Mouse (Mus musculus) MEL (cell line): ENCODE measurements around the gene Pde6d. TPM values are rescaled to one million over a fixed set of nuclear protein-coding genes. Genes with fewer than 3 reads are reported as not detected.

Experiments
- DNase-seq: peaks from one replicate; pipeline ENCODE4 v3.0.0; 2011; ENCODE audit warnings: low read depth, low spot score
- H3K27ac ChIP-seq: 2 replicates; pipeline ENCODE4 v1.5.1; 2012; ENCODE audit warnings: low read depth, mild to moderate bottlenecking, control low read depth, low read length, moderate library complexity; ENCODE audit not compliant: control insufficient read depth
- H3K27me3 ChIP-seq, 2 experiments: fragments of 150-350 bp in 1 of 2; sonication (generic) in 1 of 2; 2 replicates each; pipeline ENCODE4 v1.6.1; 2012; ENCODE audit warnings: low read length in 2 of 2, mild to moderate bottlenecking in 2 of 2, improper control_type of control experiment in 1 of 2, moderate library complexity in 1 of 2; ENCODE audit not compliant: insufficient read depth in 2 of 2, control insufficient read depth in 1 of 2
- H3K36me3 ChIP-seq, 2 experiments: 2 replicates each; pipeline ENCODE4 v1.6.1; 2012 to 2014; ENCODE audit warnings: low read length in 2 of 2, improper control_type of control experiment in 1 of 2, inconsistent platforms in 1 of 2, mild to moderate bottlenecking in 1 of 2; ENCODE audit not compliant: insufficient read depth in 2 of 2, control insufficient read depth in 1 of 2
- H3K4me1 ChIP-seq, 2 experiments: fragments of 150-350 bp in 1 of 2; sonication (generic) in 1 of 2; 2 replicates each; pipeline ENCODE4 v1.6.1; 2012; ENCODE audit warnings: low read length in 2 of 2, improper control_type of control experiment in 1 of 2, mild to moderate bottlenecking in 1 of 2; ENCODE audit not compliant: insufficient read depth in 2 of 2, control insufficient read depth in 1 of 2
- H3K4me3 ChIP-seq, 2 experiments: fragments of 150-350 bp in 1 of 2; sonication (generic) in 1 of 2; 2 replicates each; pipeline ENCODE4 v1.5.1; 2012; ENCODE audit warnings: low read depth in 2 of 2, low read length in 2 of 2, mild to moderate bottlenecking in 2 of 2, moderate library complexity in 2 of 2, control low read depth in 1 of 2, improper control_type of control experiment in 1 of 2; ENCODE audit not compliant: control insufficient read depth in 1 of 2, insufficient read depth in 1 of 2
- H3K79me2 ChIP-seq: 2 replicates; pipeline ENCODE4 v1.6.1; 2012; ENCODE audit warnings: mild to moderate bottlenecking, low read length, moderate library complexity; ENCODE audit not compliant: control insufficient read depth, poor library complexity, insufficient read depth
- H3K9ac ChIP-seq: 2 replicates; pipeline ENCODE4 v1.6.1; 2012; ENCODE audit warnings: low read depth, mild to moderate bottlenecking, control low read depth, low read length, moderate library complexity; ENCODE audit not compliant: control insufficient read depth, poor library complexity, severe bottlenecking
- H3K9me3 ChIP-seq: fragments of 150-350 bp; sonication (generic); replicated peaks from 2 replicates; pipeline ENCODE4 v1.6.1; 2012; ENCODE audit warnings: mild to moderate bottlenecking, low read length, improper control_type of control experiment, moderate library complexity; ENCODE audit not compliant: insufficient read depth
- BHLHE40 ChIP-seq: IDR thresholded peaks from 2 replicates; pipeline ENCODE4 v1.6.1; 2012; ENCODE audit warnings: low read depth, mild to moderate bottlenecking, inconsistent platforms, low read length, improper control_type of control experiment, borderline replicate concordance
- CHD1 ChIP-seq: IDR thresholded peaks from 2 replicates; pipeline ENCODE4 v1.6.1; 2012; ENCODE audit warnings: low read depth, mild to moderate bottlenecking, inconsistent platforms, low read length, improper control_type of control experiment
- CHD2 ChIP-seq: IDR thresholded peaks from 2 replicates; pipeline ENCODE4 v1.6.1; 2011; ENCODE audit warnings: low read length, improper control_type of control experiment
- CTCF ChIP-seq, 3 experiments: IDR thresholded peaks in 2 of 3; conservative IDR thresholded peaks in 1 of 3; 2 replicates each; pipeline ENCODE4 v1.5.1; 2011 to 2012; ENCODE audit warnings: low read length in 3 of 3, low read depth in 2 of 3, mild to moderate bottlenecking in 2 of 3, improper control_type of control experiment in 1 of 3, inconsistent platforms in 1 of 3, mixed read lengths in 1 of 3, moderate library complexity in 1 of 3; ENCODE audit not compliant: control insufficient read depth in 1 of 3, insufficient read depth in 1 of 3, poor library complexity in 1 of 3, severe bottlenecking in 1 of 3
- E2F4 ChIP-seq: IDR thresholded peaks from 2 replicates; pipeline ENCODE4 v1.6.1; 2011; ENCODE audit warnings: low read depth, low read length, improper control_type of control experiment, borderline replicate concordance
- ELF1 ChIP-seq: IDR thresholded peaks from 2 replicates; pipeline ENCODE4 v1.6.1; 2014; ENCODE audit warnings: low read depth, mild to moderate bottlenecking, inconsistent platforms, low read length, improper control_type of control experiment, moderate library complexity
- ETS1 ChIP-seq: IDR thresholded peaks from 2 replicates; pipeline ENCODE4 v1.6.1; 2012; ENCODE audit warnings: low read depth, mild to moderate bottlenecking, inconsistent platforms, low read length, improper control_type of control experiment, moderate library complexity
- GABPA ChIP-seq: IDR thresholded peaks from 2 replicates; pipeline ENCODE4 v1.6.1; 2012; ENCODE audit warnings: low read depth, mild to moderate bottlenecking, inconsistent platforms, low read length, improper control_type of control experiment, moderate library complexity
- GATA1 ChIP-seq: IDR thresholded peaks from 2 replicates; pipeline ENCODE4 v1.6.1; 2011; ENCODE audit warnings: low read depth, low read length, improper control_type of control experiment
- HCFC1 ChIP-seq: IDR thresholded peaks from 2 replicates; pipeline ENCODE4 v1.6.1; 2012; ENCODE audit warnings: low read depth, mild to moderate bottlenecking, inconsistent platforms, low read length, improper control_type of control experiment, moderate library complexity
- JUND ChIP-seq: IDR thresholded peaks from 2 replicates; pipeline ENCODE4 v1.6.1; 2011; ENCODE audit warnings: low read depth, mild to moderate bottlenecking, improper control_type of control experiment, low read length
- KAT2A ChIP-seq: conservative IDR thresholded peaks from 2 replicates; pipeline ENCODE4 v1.6.1; 2012; ENCODE audit warnings: low read depth, low read length, improper control_type of control experiment, inconsistent platforms
- MAFK ChIP-seq: IDR thresholded peaks from 2 replicates; pipeline ENCODE4 v1.6.1; 2011; ENCODE audit warnings: low read depth, mild to moderate bottlenecking, low read length, improper control_type of control experiment, borderline replicate concordance
- MAX ChIP-seq: IDR thresholded peaks from 2 replicates; pipeline ENCODE4 v1.6.1; 2011; ENCODE audit warnings: low read length, improper control_type of control experiment
- MAZ ChIP-seq: IDR thresholded peaks from 2 replicates; pipeline ENCODE4 v1.6.1; 2012; ENCODE audit warnings: low read depth, mild to moderate bottlenecking, inconsistent platforms, low read length, improper control_type of control experiment
- MEF2A ChIP-seq: IDR thresholded peaks from 2 replicates; pipeline ENCODE4 v1.6.1; 2014; ENCODE audit warnings: low read depth, mild to moderate bottlenecking, inconsistent platforms, low read length, improper control_type of control experiment; ENCODE audit not compliant: poor library complexity, insufficient replicate concordance, severe bottlenecking; ENCODE audit errors: extremely low read depth
- MXI1 ChIP-seq: IDR thresholded peaks from 2 replicates; pipeline ENCODE4 v1.6.1; 2011; ENCODE audit warnings: mild to moderate bottlenecking, low read depth, low read length, improper control_type of control experiment
- NELFE ChIP-seq: IDR thresholded peaks from 2 replicates; pipeline ENCODE4 v1.6.1; 2011; ENCODE audit warnings: low read depth, low read length, improper control_type of control experiment
- NRF1 ChIP-seq: IDR thresholded peaks from 2 replicates; pipeline ENCODE4 v1.6.1; 2014; ENCODE audit warnings: low read depth, mild to moderate bottlenecking, inconsistent platforms, low read length, improper control_type of control experiment, moderate library complexity; ENCODE audit not compliant: poor library complexity, insufficient read depth, severe bottlenecking
- POLR2A ChIP-seq, 2 experiments: IDR thresholded peaks; 2 replicates each; pipeline ENCODE4 v1.6.1; 2011 to 2012; ENCODE audit warnings: low read length in 2 of 2, mild to moderate bottlenecking in 2 of 2, control low read depth in 1 of 2, improper control_type of control experiment in 1 of 2, low read depth in 1 of 2, moderate library complexity in 1 of 2; ENCODE audit not compliant: control insufficient read depth in 1 of 2, insufficient read depth in 1 of 2, poor library complexity in 1 of 2
- POLR2AphosphoS2 ChIP-seq: IDR thresholded peaks from 2 replicates; pipeline ENCODE4 v1.6.1; 2011; ENCODE audit warnings: low read length, improper control_type of control experiment
- POLR2AphosphoS5 ChIP-seq: IDR thresholded peaks from 2 replicates; pipeline ENCODE4 v1.6.1; 2012; ENCODE audit warnings: low read depth, borderline replicate concordance, mild to moderate bottlenecking, inconsistent platforms, low read length, moderate library complexity, mixed read lengths
- RAD21 ChIP-seq: IDR thresholded peaks from 2 replicates; pipeline ENCODE4 v1.6.1; 2011; ENCODE audit warnings: mild to moderate bottlenecking, low read depth, low read length, improper control_type of control experiment
- RCOR1 ChIP-seq: IDR thresholded peaks from 2 replicates; pipeline ENCODE4 v1.6.1; 2012; ENCODE audit warnings: low read depth, mild to moderate bottlenecking, inconsistent platforms, low read length, improper control_type of control experiment
- SIN3A ChIP-seq: IDR thresholded peaks from 2 replicates; pipeline ENCODE4 v1.6.1; 2012; ENCODE audit warnings: low read length, improper control_type of control experiment, inconsistent platforms
- SMC3 ChIP-seq: IDR thresholded peaks from 2 replicates; pipeline ENCODE4 v1.6.1; 2011; ENCODE audit warnings: low read depth, low read length, improper control_type of control experiment
- TAL1 ChIP-seq: IDR thresholded peaks from 2 replicates; pipeline ENCODE4 v1.6.1; 2012; ENCODE audit warnings: mild to moderate bottlenecking, inconsistent platforms, low read length, moderate library complexity, mixed read lengths
- TBP ChIP-seq: IDR thresholded peaks from 2 replicates; pipeline ENCODE4 v1.8.0; 2011; ENCODE audit warnings: low read depth, low read length, improper control_type of control experiment
- TCF12 ChIP-seq: IDR thresholded peaks from 2 replicates; pipeline ENCODE4 v1.6.1; 2014; ENCODE audit warnings: low read depth, mild to moderate bottlenecking, inconsistent platforms, low read length, improper control_type of control experiment, moderate library complexity
- UBTF ChIP-seq: IDR thresholded peaks from 2 replicates; pipeline ENCODE4 v1.6.1; 2012; ENCODE audit warnings: low read depth, mild to moderate bottlenecking, inconsistent platforms, low read length, improper control_type of control experiment, moderate library complexity, borderline replicate concordance; ENCODE audit not compliant: insufficient read depth
- USF1 ChIP-seq: IDR thresholded peaks from 2 replicates; pipeline ENCODE4 v1.6.1; 2014; ENCODE audit warnings: low read depth, mild to moderate bottlenecking, inconsistent platforms, low read length, improper control_type of control experiment, moderate library complexity
- USF2 ChIP-seq, 2 experiments: IDR thresholded peaks; 2 replicates each; pipeline ENCODE4 v1.6.1; 2011 to 2012; ENCODE audit warnings: improper control_type of control experiment in 2 of 2, low read length in 2 of 2, borderline replicate concordance in 1 of 2, inconsistent platforms in 1 of 2, low read depth in 1 of 2, mild to moderate bottlenecking in 1 of 2; ENCODE audit not compliant: insufficient read depth in 1 of 2
- ZC3H11A ChIP-seq: IDR thresholded peaks from 2 replicates; pipeline ENCODE4 v1.6.1; 2012; ENCODE audit warnings: low read depth, mild to moderate bottlenecking, inconsistent platforms, low read length, improper control_type of control experiment
- ZKSCAN1 ChIP-seq: IDR thresholded peaks from 2 replicates; pipeline ENCODE4 v1.6.1; 2012; ENCODE audit warnings: low read depth, mild to moderate bottlenecking, inconsistent platforms, low read length, improper control_type of control experiment, moderate library complexity
- ZMIZ1 ChIP-seq: IDR thresholded peaks from 2 replicates; pipeline ENCODE4 v1.6.1; 2012; ENCODE audit warnings: low read depth, mild to moderate bottlenecking, inconsistent platforms, low read length, improper control_type of control experiment, moderate library complexity
- ZNF384 ChIP-seq: IDR thresholded peaks from 2 replicates; pipeline ENCODE4 v1.6.1; 2012; ENCODE audit warnings: low read depth, mild to moderate bottlenecking, inconsistent platforms, low read length, improper control_type of control experiment
- polyA plus RNA-seq, 2 experiments: library from polyadenylated mRNA; stranded (reverse) in 1 of 2; unstranded in 1 of 2; fragments of >175 nt in 1 of 2; fragments of >200 nt in 1 of 2; gene quantifications; 2 replicates each; pipeline versions ENCODE4 v1.2.1 to v1.2.4; 2012; ENCODE audit warnings: low replicate concordance in 2 of 2, low read depth in 1 of 2; ENCODE audit not compliant: insufficient read length in 2 of 2, insufficient read depth in 1 of 2, missing spikeins in 1 of 2
- total RNA-seq: library from RNA; depleted of rRNA; stranded (reverse); fragments of 300-350 nt; gene quantifications from 2 replicates; pipeline ENCODE4 v1.2.3, GENCODE M21; 2012

Pde6d gene
- total and polyA plus RNA-seq, 3 experiments, result 13.4 to 79.9 TPM; not detected in 1

DNA sequence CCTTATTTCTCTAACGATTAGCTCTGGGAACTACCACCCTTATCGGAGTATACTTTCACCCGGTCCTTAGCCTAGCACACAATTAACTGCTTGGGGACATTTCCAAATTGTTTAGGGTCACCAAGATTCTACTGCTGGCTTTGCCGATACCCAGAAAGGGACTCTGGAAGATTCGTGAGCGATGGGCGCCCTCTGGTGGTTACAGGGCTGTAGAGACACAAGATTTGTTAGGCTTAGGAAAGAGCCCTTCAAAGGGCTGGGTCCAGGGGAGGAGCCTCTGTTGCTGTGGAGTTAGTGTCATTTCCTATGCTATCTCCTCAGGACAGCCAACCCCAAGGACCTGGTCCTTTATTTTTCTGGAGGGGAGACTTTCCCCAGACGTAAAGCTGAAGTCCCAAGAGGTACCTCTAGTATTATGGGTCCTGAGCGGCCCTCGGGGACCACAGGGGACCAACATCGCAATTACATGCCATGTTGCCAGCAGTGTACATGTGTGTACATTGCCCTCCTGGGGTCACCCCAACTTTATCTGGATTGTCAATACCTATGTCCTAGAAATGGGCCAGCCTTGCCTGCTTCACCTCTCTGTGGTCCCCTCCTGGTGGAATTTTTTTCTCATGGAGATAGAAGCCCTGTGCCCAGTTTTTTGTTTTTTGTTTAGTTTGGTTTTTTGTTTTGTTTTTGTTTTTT, 49.9 kb downstream of the Pde6d start:
- Histone ChIP-seq H3K36me3 (peaks cover 2 to 11% of the 10 kb centered on the region in 2 experiments), H3K79me2 (peaks cover 23% of the 10 kb centered on the region), H3K27ac (peak overlapping the region; percentile 23; the same call in 1 of the 2 replicates), H3K9ac (no peak overlapping the region), H3K9me3 (no peaks in the 10 kb centered on the region), H3K4me1 (peaks cover 0 to 8% of the 10 kb centered on the region in 2 experiments; a peak in 2 of 4 replicates), H3K4me3 (no peak overlapping the region), H3K27me3 (no peaks in the 10 kb centered on the region)
- peak; percentile 95 for DNase-seq
- TF ChIP-seq TCF12 (no peak), ETS1 (no peak), USF2 (IDR thresholded peaks at IDR 0.05; ENCODE audit: borderline replicate concordance in 1 of 2, insufficient read depth in 1 of 2, low read depth in 1 of 2, low read length in 2 of 2) (no peak), ELF1 (no peak), JUND (no peak), HCFC1 (peak; percentile 57; the same call in 1 of the 2 replicates), MAX (no peak), CTCF (IDR thresholded peaks at IDR 0.05 in 2 of 3, conservative IDR thresholded peaks at IDR 0.05 in 1 of 3; ENCODE audit: control insufficient read depth in 1 of 3, insufficient read depth in 1 of 3, low read depth in 2 of 3, low read length in 3 of 3, poor library complexity in 1 of 3, severe bottlenecking in 1 of 3) (peak; percentile 66 to 94 (median 88)), ZNF384 (no peak), SMC3 (peak; percentile 89), BHLHE40 (no peak), MEF2A (no peak), ZMIZ1 (no peak), TBP (0 out of 2 replicates have a peak, but pooled peaks have one; percentile 25), TAL1 (no peak), GABPA (no peak), SIN3A (peak; percentile 61), NRF1 (no peak), NELFE (no peak), CHD1 (no peak), POLR2AphosphoS5 (no peak; the same call in 1 of the 2 replicates), POLR2A (IDR thresholded peaks at IDR 0.05; ENCODE audit: control insufficient read depth in 1 of 2, insufficient read depth in 1 of 2, low read depth in 1 of 2, low read length in 2 of 2, poor library complexity in 1 of 2) (0 out of 4 replicates have a peak, but pooled peaks of 1 of the 2 experiments have one; percentile 22), UBTF (no peak), RAD21 (peak; percentile 86), KAT2A (no peak), RCOR1 (no peak), GATA1 (no peak), ZC3H11A (peak; percentile 91), POLR2AphosphoS2 (no peak), MAFK (no peak), MAZ (peak; percentile 68; the same call in 1 of the 2 replicates), CHD2 (no peak), MXI1 (no peak), USF1 (no peak), E2F4 (no peak), ZKSCAN1 (no peak)
